Mouse (Mus musculus) liver, adult (tissue): Measurements from ENCODE around the gene Plgrkt.

Experiments
- GATA4 ChIP-seq: IDR thresholded peaks from 2 replicates; pipeline ENCODE4 v1.6.1; 2014; ENCODE audit warnings: mild to moderate bottlenecking, low read length; ENCODE audit not compliant: insufficient replicate concordance

Plgrkt gene

DNA sequence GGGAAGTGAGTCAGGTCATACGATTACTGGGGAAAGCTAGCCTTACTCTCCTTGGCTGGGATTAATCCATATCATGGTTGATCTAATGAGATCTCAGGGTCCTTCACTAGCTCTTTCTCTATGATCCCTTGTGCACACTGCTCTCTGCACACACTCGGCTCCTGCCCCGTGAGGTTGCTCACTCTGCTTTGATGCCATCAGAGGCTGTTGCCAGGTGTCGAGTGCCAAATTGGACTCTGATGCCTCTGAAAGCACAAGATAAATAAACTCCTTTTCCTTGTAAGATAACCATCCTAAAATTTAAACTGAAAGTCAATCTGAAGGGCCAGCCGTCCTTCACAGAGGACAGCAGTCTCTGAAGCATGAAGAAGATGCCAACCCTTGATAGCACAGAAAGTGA is 23.3 kb upstream of the Plgrkt start:
- no peak for TF ChIP-seq GATA4

DNA sequence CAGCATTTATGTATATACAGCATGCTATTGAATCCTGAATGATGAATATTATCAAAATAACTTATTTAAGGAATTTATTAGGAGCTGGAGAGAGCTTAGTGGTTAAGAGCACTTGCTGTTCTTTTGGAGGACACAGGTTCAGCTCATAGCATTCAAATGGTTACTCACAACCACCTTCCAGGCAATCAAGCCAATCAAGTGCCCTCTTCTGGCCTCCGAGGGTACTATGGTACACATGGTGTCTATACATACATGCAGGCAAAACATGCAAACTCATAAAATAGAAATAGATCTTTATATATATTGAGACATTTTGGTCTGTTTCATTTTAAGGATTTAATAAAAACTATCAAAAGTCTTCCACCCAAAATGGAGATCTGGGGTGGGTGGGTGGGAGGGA is 21.6 kb upstream of the Plgrkt start:
- no peak for TF ChIP-seq GATA4

DNA sequence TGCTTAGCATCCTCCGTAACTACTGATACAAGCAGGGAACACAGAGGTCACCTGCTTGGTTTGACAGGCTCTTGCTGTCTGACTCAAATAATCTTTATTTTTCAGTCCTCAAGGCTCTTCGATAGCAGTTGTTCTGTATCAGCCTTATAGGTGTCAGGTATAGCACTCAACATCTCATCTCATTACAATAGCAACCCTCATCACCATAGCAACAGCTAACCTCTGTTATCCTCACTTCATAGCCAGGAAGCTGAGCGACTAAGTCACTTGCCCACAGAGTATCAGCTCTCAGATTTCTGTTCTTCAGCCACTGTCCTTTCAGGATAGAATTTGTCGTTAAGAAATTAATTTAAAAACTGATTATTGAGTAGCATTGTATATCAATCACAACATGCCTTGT is 18.6 kb upstream of the Plgrkt start:
- TF ChIP-seq GATA4, result no peak

DNA sequence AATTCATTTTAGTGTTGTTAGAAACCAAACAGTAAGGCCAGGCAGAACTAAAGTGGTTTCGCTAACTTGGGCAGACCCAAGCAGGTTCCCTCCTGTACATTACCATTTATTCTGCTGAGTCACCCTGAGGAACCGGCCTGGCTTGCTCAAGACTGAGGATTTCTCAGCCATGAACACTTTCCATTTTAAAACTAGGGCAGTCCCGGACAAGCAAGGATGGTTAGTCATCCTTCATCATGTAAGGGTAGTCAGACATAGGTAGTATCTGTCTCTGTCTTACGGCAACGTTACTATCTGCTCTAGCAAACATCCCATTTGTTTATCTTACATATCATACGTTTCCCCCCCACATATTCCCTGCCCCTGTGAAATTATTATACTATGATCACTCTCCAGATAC is 17.8 kb upstream of the Plgrkt start:
- TF ChIP-seq GATA4, result no peak

DNA sequence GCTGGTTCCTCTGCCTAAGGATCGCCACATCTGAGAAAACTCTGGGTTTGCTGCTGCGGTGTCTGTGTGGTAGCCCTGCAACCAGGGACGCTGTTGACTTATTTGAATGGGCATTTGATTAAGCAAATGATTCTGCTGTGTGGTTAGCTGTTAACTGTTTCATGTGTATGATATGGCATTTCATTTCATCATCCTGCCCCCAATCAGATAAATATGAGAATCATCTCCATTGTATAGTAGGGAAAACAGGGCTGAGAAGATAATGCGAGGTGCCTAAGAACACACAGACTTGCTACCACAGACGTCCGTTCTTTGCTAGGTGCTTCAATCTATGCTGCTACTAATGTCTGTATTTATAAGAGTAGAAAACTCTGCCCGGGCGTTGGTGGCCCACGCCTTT is 17.2 kb upstream of the Plgrkt start:
- TF ChIP-seq GATA4, result no peak

DNA sequence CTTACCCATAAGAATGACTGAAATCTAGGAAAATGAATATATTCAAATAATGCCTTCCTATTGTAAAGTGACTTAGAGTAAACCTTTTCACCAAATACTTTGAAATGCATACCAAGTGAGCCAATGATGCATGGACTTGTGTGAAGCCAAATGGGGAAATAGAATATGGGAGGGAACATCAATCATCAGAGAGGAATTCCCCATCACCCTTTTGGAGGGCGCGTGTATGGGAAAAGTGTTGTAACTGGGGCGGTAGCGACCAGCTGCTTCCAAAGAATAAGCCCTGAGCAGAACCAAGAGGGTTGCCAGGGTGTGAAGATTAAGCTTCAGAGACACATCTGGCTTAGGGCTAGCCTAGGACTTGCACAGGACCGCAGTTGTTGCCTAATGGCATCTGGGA is 16.2 kb upstream of the Plgrkt start:
- no peak for TF ChIP-seq GATA4

DNA sequence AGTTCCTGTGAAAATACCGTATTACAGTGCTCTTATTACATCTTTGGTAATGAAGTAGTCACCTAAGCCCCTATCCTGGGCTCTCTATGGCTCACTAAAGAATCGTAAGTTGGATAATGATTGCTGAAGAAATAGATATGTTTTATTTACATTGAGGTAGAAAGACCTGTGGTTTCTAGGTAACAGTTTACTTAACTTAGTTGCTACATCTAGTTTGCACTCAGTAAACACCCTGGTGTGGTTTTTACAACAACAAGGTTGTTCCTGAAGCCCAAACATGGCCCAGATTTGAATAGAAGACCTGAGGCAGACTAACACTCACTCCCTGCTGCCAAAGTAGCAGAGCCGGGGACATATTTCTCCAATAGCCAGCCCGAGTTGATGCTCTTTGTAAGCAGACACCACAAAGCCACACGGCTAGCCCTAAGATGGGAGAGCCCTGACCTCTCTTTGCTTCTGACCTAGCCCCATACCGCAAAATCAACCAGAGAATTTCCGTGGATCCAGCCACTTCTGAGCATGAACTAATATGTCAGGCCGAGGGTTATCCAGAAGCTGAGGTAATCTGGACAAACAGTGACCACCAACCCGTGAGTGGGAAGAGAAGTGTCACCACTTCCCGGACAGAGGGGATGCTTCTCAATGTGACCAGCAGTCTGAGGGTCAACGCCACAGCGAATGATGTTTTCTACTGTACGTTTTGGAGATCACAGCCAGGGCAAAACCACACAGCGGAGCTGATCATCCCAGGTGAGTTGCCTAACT is 12.8 kb upstream of the Plgrkt start:
- no peak for TF ChIP-seq GATA4

DNA sequence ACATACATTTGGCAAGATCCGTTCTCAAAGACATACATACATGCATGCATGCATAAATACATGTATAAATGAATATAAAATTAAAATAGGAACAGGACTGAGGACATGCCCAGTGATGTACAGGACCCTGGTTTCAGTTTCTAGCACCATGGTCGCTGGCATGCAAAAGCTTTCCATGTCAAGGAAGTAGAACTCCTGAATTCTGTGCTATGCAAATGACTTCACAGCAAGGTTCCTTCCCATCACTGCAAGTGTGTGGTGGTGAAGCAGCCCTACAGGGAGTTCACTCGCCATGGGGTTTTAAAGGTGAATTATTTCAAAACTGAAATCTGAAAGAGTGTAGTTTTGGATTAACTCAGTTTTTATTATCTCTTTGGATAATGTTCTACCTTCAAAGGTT is 9.2 kb upstream of the Plgrkt start:
- no peak for TF ChIP-seq GATA4

DNA sequence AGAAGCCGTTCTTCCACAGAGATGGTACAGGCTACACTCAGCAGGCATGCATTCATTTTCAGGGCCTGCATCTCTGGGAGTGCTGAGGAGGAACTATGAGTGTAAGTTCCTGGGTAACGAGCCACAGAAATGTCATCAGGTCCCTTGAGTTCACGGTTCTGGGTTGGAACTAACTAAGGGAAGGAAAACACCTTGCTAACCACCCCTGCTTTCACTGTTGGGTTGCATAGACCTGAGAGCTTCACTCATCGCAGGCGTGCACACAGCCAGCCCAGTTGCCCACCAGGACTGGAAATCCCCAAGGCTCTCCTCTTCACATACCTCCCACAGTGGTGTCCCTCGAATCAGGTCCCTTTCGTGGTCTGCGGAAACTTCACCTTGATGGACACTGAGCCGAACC is 7.8 kb upstream of the Plgrkt start:
- no peak for TF ChIP-seq GATA4

DNA sequence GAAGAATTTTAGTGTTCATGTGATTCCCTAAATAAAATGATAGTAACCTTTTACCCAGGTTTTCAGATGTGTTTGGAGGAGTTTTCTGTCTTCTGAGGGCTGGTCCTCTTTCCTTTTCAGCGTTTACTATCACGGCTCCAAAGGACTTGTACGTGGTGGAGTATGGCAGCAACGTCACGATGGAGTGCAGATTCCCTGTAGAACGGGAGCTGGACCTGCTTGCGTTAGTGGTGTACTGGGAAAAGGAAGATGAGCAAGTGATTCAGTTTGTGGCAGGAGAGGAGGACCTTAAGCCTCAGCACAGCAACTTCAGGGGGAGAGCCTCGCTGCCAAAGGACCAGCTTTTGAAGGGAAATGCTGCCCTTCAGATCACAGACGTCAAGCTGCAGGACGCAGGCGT is 6.2 kb upstream of the Plgrkt start:
- no peak for TF ChIP-seq GATA4

DNA sequence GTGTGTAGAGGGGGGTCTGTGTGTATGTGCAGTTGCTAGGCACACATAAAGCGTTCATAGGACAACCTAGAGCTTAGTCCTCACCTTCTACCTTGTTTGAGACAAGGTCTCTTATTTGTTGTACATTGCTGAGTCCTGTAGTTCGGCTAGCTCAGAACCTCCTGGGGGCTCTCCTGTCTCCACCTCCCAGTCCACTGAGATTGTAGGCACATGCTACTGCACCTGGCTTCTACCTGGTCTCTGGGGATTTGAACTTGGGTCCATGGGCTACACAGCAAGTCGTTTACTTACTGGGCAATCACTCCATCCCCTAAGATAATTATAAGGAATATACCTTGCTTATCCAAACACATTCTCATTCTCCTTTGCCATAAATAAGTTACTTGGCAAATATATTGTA is 5.4 kb upstream of the Plgrkt start:
- TF ChIP-seq GATA4, result no peak

DNA sequence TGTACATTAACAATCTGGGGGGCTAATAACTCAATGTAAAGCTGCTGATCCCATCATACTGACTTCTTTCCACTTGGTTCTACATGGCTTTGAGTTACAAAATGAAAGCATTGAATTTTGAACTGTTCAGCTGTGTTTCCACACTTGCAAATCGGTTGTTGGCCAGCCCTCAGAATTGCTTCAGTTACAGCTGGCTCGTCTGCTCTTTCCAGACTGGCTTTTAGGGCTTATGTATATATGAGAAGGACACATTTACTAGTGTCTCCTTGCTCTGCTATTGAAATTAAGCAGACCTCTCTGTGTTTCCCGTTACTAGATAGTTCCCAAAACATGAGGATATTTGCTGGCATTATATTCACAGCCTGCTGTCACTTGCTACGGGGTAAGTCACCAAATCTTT is 4.9 kb upstream of the Plgrkt start:
- TF ChIP-seq GATA4, result no peak

DNA sequence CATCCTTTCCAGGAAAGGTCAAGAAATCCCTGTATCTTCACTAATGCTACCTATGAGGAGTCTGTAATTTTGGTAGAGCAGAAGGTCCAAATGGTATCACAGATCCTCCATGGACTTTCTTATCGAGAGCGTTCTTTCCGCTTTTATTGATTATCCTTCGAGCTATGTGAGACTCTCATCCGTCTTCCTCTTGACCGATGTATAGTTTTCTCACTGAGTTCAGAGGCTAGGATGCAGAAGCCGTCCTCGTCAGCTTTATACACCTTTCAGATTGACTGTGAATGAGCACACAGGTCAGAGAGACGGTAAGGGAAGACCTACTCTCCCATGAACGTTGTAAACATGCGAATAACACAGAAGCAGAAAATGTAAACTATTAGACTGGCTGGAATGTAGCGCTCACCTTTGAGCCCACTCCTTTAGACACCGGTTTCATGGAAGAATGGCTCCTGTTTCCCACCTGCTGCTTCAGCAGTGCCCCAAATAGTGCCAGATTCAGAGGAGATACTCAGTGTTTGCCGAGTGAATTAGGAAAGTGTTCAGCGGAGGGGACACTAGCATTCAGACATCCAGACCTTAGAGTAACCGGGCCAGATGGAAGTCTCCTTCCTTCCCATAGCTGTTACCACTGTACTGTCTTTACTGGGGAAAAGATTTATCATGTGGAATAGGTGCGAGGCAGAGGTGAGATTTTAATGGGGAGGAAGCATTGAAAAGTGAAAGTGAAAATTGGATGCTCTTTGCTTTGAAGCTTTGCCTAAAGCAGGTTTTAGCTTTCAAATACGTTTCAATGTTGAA is 4.3 kb upstream of the Plgrkt start:
- TF ChIP-seq GATA4, result no peak

DNA sequence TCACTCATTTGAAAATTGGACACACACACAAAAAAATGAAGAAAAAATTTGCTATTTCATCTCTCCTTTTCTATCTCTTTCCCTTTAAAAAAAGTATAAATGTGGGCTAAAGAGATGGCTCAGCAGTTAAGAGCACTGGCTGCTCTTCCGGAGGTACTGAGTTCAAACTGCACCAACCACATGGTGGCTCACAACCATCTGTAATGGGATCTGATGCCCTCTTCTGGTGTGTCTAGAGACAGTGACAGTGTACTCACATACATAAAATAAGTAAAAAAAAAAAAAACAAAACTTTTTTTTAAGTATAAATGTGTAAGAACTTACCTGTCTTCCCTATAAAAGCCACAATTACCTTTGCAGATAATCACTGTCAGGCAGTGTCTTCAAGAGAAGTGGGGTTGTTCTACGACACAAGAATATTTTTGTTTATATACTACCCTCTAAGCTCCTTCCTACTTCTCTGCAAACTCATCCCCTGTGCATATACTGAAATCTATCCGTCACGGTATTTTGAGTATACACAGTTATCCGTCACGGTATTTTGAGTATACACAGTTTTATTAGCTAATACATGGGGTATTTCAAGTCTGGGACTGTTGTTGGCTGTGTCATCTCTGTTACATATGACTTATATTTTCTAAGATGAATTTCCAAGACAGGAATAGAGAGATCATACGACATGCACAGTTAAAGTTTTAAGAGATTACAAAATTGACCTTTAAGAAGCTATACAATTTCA is 3.5 kb upstream of the Plgrkt start:
- TF ChIP-seq GATA4, result no peak

DNA sequence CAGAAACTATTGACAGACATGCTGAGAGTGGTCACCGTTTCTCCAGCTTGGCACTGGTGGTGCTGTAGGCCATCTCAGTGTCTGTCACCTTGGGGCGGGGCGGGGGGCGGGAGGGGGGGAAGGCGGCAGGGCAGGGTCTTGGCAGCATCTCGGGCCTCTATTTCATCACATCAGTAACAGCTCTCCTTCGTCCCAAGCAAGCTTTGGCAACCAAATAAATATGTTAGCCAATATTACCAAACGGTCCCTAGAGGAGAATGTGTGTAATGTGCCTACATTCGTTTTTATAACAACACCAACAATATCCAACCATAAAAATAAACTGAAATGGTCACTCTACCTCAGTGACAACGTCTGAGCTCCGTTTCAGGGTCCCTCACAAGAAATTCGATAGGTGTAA is 2.9 kb upstream of the Plgrkt start:
- TF ChIP-seq GATA4, result no peak

DNA sequence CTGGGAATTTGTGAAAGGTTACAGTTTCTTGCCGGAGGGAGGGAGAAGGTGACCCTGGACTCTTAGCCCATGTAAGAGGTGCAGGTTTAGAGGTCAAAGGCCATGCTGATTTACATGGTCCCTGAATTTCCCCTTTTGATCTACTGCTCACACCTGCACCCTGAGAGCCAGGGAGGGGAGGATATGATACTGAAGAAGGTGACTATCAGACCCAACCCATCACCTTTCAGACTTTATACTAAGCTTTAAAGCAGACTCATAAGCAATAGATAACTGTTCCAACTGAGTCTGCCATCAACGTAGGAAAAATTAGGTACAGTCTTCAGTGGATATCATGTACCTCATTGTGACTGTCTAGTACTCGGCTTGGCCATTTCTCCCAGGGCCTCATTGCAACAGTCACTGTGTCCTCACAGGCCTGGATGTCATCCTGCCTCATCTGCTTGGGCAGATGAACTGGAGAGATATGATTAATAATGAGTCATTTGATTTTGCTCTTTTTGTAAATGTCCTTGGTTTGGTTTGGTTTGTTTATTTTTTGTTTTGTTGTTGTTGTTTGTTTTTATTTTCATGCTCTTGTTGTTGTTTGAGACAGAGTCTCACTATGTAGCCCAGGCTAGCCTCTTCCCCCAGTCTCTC is 1.6 kb upstream of the Plgrkt start:
- no peak for TF ChIP-seq GATA4

DNA sequence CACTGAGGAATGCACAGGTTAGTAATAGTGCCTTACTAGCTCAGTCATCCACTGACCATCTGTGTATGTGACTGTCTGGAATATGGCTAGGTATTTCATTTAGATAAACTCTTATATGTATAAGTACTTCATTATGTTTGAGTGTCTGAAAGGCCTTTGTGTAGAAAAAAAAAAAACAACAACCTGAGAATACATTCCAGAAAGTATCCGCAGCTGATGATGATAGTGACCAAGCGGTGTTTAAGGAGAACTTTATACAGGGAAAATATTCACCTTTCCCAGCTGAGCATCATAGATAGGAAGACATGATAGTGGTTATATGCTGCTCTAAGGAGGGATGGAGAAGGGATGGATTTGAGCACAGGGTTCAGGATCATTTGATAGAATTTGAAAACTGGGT is 851 bp upstream of the Plgrkt start:
- no peak for TF ChIP-seq GATA4
